Mouse (Mus musculus): ENCODE measurements around the gene Cck.

GRCm38 (mm10) chr9:121443696-121444366 is 51.7 kb downstream of the Cck start:
- no peak for TF ChIP-seq CTCF (IDR thresholded peaks at IDR 0.05; ENCODE audit: extremely low read depth, insufficient read length, insufficient replicate concordance, low read depth, low read length)
- no peak for TF ChIP-seq POLR2A (IDR thresholded peaks at IDR 0.05; ENCODE audit: low read depth, low read length)

All from small intestine, adult 2 months (tissue).